Mouse (Mus musculus) limb, embryonic 14.5 days (tissue): Measurements from ENCODE around the gene Spast. TPM values are rescaled to one million over a fixed set of nuclear protein-coding genes. Genes with fewer than 3 reads are reported as not detected.

Experiments
- ATAC-seq: fragments of 200-750 bp; cut with Nextera tagmentation; 2 replicates; pipeline ENCODE4 v1.8.0; 2017; ENCODE audit warnings: low read depth, moderate number of reproducible peaks, moderate TSS enrichment; ENCODE audit not compliant: low FRiP score
- DNase-seq: peaks from one replicate; pipeline ENCODE4 v3.0.0-alpha.2; 2015; ENCODE audit warnings: low spot score
- H3K27ac ChIP-seq: fragments of 300-500 bp; sonication (generic); replicated peaks from 2 replicates; pipeline ENCODE4 v1.5.1; 2014; ENCODE audit warnings: low read depth, mild to moderate bottlenecking, low read length, moderate library complexity, mixed read lengths
- H3K27me3 ChIP-seq: fragments of 300-500 bp; sonication (generic); 2 replicates; pipeline ENCODE4 v1.6.1; 2014; ENCODE audit warnings: low read length, mixed read lengths; ENCODE audit not compliant: control insufficient read depth, insufficient read depth
- H3K36me3 ChIP-seq: fragments of 300-500 bp; sonication (generic); 2 replicates; pipeline ENCODE4 v1.6.1; 2014; ENCODE audit warnings: mild to moderate bottlenecking, low read length, moderate library complexity, mixed read lengths; ENCODE audit not compliant: control insufficient read depth, insufficient read depth
- H3K4me1 ChIP-seq: fragments of 300-500 bp; sonication (generic); 2 replicates; pipeline ENCODE4 v1.6.1; 2014; ENCODE audit warnings: antibody characterized with exemption, low read length, mixed read lengths; ENCODE audit not compliant: control insufficient read depth, insufficient read depth
- H3K4me2 ChIP-seq: fragments of 300-500 bp; sonication (generic); replicated peaks from 2 replicates; pipeline ENCODE4 v1.6.1; 2014; ENCODE audit warnings: low read depth, mild to moderate bottlenecking, low read length, moderate library complexity; ENCODE audit not compliant: severe bottlenecking
- H3K4me3 ChIP-seq: fragments of 300-500 bp; sonication (generic); replicated peaks from 2 replicates; pipeline ENCODE4 v1.5.1; 2014; ENCODE audit warnings: low read length
- H3K9ac ChIP-seq: fragments of 300-500 bp; sonication (generic); 2 replicates; pipeline ENCODE4 v1.6.1; 2014; ENCODE audit warnings: mild to moderate bottlenecking, low read depth, low read length, moderate library complexity; ENCODE audit not compliant: severe bottlenecking
- H3K9me3 ChIP-seq: fragments of 300-500 bp; sonication (generic); 2 replicates; pipeline ENCODE4 v1.6.1; 2016; ENCODE audit warnings: low read length; ENCODE audit not compliant: control insufficient read depth
- POLR2A ChIP-seq: fragments of 200-500 bp; IDR thresholded peaks from 2 replicates; pipeline ENCODE4 v1.8.0; 2012; ENCODE audit warnings: inconsistent platforms, mild to moderate bottlenecking, moderate library complexity, borderline replicate concordance; ENCODE audit not compliant: insufficient read depth, insufficient read length; ENCODE audit errors: extremely low read depth
- WGBS: fragments of 180-500 bp; shearing (Covaris S2); extraction: QIAGEN DNeasy Blood & Tissue Kit; methylation state at CpG from one replicate; pipeline ENCODE4 v1.1.7; 2014; 5-methylcytosine and 5-hydroxymethylcytosine counted together
- polyA plus RNA-seq, 2 experiments: library from polyadenylated mRNA; depleted of rRNA in 1 of 2; stranded (reverse) in 1 of 2; unstranded in 1 of 2; fragments of >200 nt; fragmentation: Nextera tagmentation in 1 of 2; extraction: Ambion mirVana in 1 of 2; gene quantifications; 2 replicates each; pipeline versions ENCODE4 v1.2.1 to v1.2.3; 2012 to 2014

The Spast gene
- polyA plus RNA-seq, 2 experiments, result 23.7 to 28.3 TPM

- Histone ChIP-seq H3K9me3 (no peaks in the 10 kb centered on the region), H3K4me3 (no peak overlapping the region), H3K4me2 (no peak overlapping the region), H3K27me3 (no peaks in the 10 kb centered on the region), H3K36me3 (no peaks in the 10 kb centered on the region), H3K4me1 (no peaks in the 10 kb centered on the region), H3K9ac (no peak overlapping the region), H3K27ac (no peak overlapping the region)
- ATAC-seq (no peak), DNase-seq (no peak)
- WGBS, result 76% methylated on average over 9 of the region's 9 CpGs
- no peak for TF ChIP-seq POLR2A
Measured at GRCm38 (mm10) chr17:74331049-74331676, 7.6 kb upstream of the Spast start.

- H3K4me3 ChIP-seq, result peak overlapping the region; percentile 95
- peak overlapping the region; percentile 90 for H3K9ac ChIP-seq
- H3K4me2 ChIP-seq, result peak overlapping the region; percentile 79
- peak overlapping the region; percentile 95 for H3K27ac ChIP-seq
- WGBS, result under 1% methylated on average over 34 of the region's 50 CpGs
- peaks cover 12% of the 10 kb centered on the region for H3K4me1 ChIP-seq
- peak; percentile 96 for DNase-seq
- H3K36me3 ChIP-seq, result no peaks in the 10 kb centered on the region
- peak; percentile 89; the same call in 1 of the 2 replicates for TF ChIP-seq POLR2A
- no peaks in the 10 kb centered on the region for H3K9me3 ChIP-seq
- H3K27me3 ChIP-seq, result no peaks in the 10 kb centered on the region
- ATAC-seq, result peak; percentile 90
Measured at GRCm38 (mm10) chr17:74338225-74338931, 409 bp upstream of the Spast start.

DNA sequence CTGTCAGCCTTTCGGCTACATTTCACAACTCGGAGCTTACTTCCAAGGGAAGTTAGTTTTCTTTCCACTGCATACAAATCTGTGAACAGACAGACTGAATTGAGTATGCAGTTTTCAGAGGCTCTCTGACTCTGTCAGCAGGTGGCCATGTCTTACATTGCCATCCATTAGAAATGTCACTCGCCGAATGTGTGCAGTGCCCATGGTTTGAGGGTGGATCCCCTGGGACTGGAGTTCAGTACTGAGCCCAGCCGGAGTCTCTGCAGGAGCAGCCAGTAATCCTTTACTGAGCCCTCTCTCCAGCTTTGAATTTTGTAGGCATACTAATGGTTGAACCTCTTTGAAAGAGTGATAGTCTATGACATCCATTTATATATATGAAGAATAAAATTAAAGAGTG is 2.4 kb downstream of the Spast start:
- Histone ChIP-seq H3K27ac (no peak overlapping the region), H3K27me3 (no peaks in the 10 kb centered on the region), H3K9ac (no peak overlapping the region), H3K4me3 (peak overlapping the region; percentile 95; the same call in 1 of the 2 replicates), H3K36me3 (peaks cover 3% of the 10 kb centered on the region; the same call in 1 of the 2 replicates), H3K9me3 (no peaks in the 10 kb centered on the region), H3K4me1 (peaks cover 12% of the 10 kb centered on the region), H3K4me2 (no peak overlapping the region)
- ATAC-seq, result no peak
- whole genome bisulfite sequencing, result 63% methylated on average over 5 of the region's 5 CpGs
- TF ChIP-seq POLR2A, result no peak
- no peak for DNase-seq

DNA sequence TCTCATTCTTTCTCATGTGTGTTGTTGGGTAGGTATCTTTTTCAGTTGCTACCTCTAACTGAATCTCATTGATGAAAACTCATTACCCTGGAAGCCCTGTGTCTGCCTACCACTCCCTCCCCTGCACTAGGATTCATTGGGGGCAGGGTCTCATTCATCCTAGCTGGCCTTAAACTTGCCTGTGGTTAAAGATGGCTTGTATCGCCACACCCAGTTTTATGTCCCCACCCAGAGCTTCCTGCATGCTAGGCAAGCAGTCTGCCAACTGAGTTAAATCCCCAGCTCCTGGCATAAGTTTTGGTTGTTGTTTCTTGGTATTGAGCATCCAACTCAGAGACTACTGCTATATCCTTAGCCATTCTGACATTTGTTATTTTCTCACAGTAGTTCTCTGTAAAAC is 24.8 kb downstream of the Spast start:
- Histone ChIP-seq H3K27me3 (no peaks in the 10 kb centered on the region), H3K4me3 (no peak overlapping the region), H3K36me3 (peaks cover 63% of the 10 kb centered on the region), H3K4me1 (no peaks in the 10 kb centered on the region), H3K4me2 (no peak overlapping the region), H3K9me3 (no peaks in the 10 kb centered on the region), H3K27ac (no peak overlapping the region), H3K9ac (no peak overlapping the region)
- ATAC-seq (no peak), DNase-seq (no peak)
- TF ChIP-seq POLR2A, result no peak
- WGBS, result 76% methylated on average over 1 of the region's 1 CpGs

DNA sequence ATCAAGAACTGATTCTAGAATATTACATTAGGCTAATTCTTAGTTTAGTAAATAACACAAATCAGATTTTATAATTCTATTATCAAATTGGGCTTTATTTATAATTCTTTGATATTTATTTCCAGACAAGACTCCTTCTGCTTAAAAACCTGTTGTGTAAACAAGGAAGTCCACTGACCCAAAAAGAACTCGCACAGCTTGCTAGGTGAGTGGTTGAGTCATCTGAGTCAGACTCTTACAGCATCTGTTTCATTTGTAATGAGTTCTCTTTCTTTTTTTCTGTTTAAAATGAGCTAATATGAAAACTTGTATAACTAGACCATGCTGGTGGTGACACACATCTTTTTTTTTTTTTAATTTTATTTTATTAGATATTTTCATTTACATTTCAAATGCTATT is 38.1 kb downstream of the Spast start:
- Histone ChIP-seq H3K4me3 (no peak overlapping the region), H3K27me3 (no peaks in the 10 kb centered on the region), H3K4me2 (no peak overlapping the region), H3K36me3 (peaks cover 74% of the 10 kb centered on the region), H3K4me1 (no peaks in the 10 kb centered on the region), H3K9ac (no peak overlapping the region), H3K27ac (no peak overlapping the region), H3K9me3 (no peaks in the 10 kb centered on the region)
- no peak for TF ChIP-seq POLR2A
- ATAC-seq (no peak), DNase-seq (no peak)
- WGBS, result 88% methylated on average over 1 of the region's 1 CpGs

DNA sequence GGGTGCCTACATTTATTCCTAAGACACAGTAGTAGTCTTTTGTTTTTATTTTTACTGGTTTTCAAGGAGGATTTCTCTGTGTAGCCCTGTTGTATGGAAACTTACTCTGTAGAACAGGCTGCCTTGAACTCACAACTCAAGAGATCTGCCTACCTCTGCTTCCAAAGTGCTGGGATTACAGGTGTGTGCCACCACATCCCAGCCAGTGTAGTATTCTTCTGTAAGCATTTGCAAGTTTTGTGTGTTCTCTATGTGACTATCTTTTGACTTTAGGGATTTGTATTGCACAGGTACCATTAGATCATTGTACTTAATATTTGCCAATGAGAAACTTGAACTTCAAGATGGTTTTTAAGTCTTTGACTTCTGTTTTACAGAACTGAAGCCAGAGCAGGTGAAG is 47.9 kb downstream of the Spast start:
- no peak overlapping the region for H3K4me2 ChIP-seq
- no peak overlapping the region for H3K9ac ChIP-seq
- H3K4me3 ChIP-seq, result no peak overlapping the region
- no peak for TF ChIP-seq POLR2A
- DNase-seq (no peak), ATAC-seq (no peak)
- no peaks in the 10 kb centered on the region for H3K9me3 ChIP-seq
- no peaks in the 10 kb centered on the region for H3K4me1 ChIP-seq
- no peaks in the 10 kb centered on the region for H3K27me3 ChIP-seq
- peaks cover 78% of the 10 kb centered on the region for H3K36me3 ChIP-seq
- no peak overlapping the region for H3K27ac ChIP-seq
